Mouse (Mus musculus): ENCODE results near the gene Taar8c. TPM values are rescaled to one million over a fixed set of nuclear protein-coding genes. Genes with fewer than 3 reads are reported as not detected.
"Not testable (repeated sequence)": the region's sequence is repeated elsewhere in the genome, so short reads cannot be mapped to it uniquely, and the experiment has no call there.

Gene Taar8c
- not detected in 2 replicates for polyA plus RNA-seq (2015; fragmentation: Nextera tagmentation; extraction: Ambion mirVana)

- ATAC-seq; H3K36me3 ChIP-seq (ENCODE audit: insufficient read depth, low read length): not testable (repeated sequence)
Observed at GRCm38 (mm10) chr10:24101812-24102211, at the start of gene Taar8c. TSS of gene Taar8c (minus strand) at chr10:24101912.

GRCm38 (mm10) chr10:24150086-24150485 lies 48.4 kb upstream of the Taar8c start:
- 0 out of 2 replicates have a peak, but pooled peaks cover 4% of the 10 kb centered on the region for H3K4me1 ChIP-seq (ENCODE audit: insufficient read depth, low read depth, low read length)
- TF ChIP-seq EP300 (IDR thresholded peaks at IDR 0.05) (no peak), CTCF (IDR thresholded peaks at IDR 0.05) (no peak)
- DNase-seq (ENCODE audit: low spot score): no peak
- H3K9me3 ChIP-seq (ENCODE audit: low read length): no peaks in the 10 kb centered on the region
- no peaks in the 10 kb centered on the region for H3K27me3 ChIP-seq (replicated peaks; ENCODE audit: insufficient read depth, low read length)
- H3K4me3 ChIP-seq (ENCODE audit: low read depth, low read length): peak overlapping the region; percentile 63
- no peak overlapping the region; the same call in 1 of the 2 replicates for H3K9ac ChIP-seq (replicated peaks; ENCODE audit: low read depth)
- no peak for ATAC-seq
- peak overlapping the region; percentile 59 for H3K4me2 ChIP-seq (replicated peaks; ENCODE audit: low read depth, low read length)
- H3K36me3 ChIP-seq (ENCODE audit: insufficient read depth, low read length): no peaks in the 10 kb centered on the region
- H3K27ac ChIP-seq (ENCODE audit: low read length): no peak overlapping the region
- WGBS: 28% methylated on average over 7 of the region's 7 CpGs

More at GRCm38 (mm10) chr10:24101812-24102211, at the start of gene Taar8c:
- not testable (repeated sequence) for H3K27me3 ChIP-seq (replicated peaks; ENCODE audit: insufficient read depth, low read length); H3K4me3 ChIP-seq (ENCODE audit: low read depth, low read length); H3K9me3 ChIP-seq (ENCODE audit: low read length); DNase-seq (ENCODE audit: low spot score); H3K4me1 ChIP-seq (ENCODE audit: insufficient read depth, low read depth, low read length); H3K4me2 ChIP-seq (replicated peaks; ENCODE audit: low read depth, low read length); H3K27ac ChIP-seq (ENCODE audit: low read length); H3K9ac ChIP-seq (replicated peaks; ENCODE audit: low read depth)
- 77% methylated on average over 1 of the region's 3 CpGs for WGBS

- ATAC-seq: peak; percentile 99
- Histone ChIP-seq H3K27me3 (replicated peaks; ENCODE audit: insufficient read depth, low read length) (no peaks in the 10 kb centered on the region), H3K27ac (ENCODE audit: low read length) (peak within 1 kb of the TSS; percentile 80), H3K9me3 (ENCODE audit: low read length) (no peaks in the 10 kb centered on the region), H3K4me1 (ENCODE audit: insufficient read depth, low read depth, low read length) (0 out of 2 replicates have a peak, but pooled peaks cover 4% of the 10 kb centered on the region), H3K4me3 (ENCODE audit: low read depth, low read length) (peak within 1 kb of the TSS; percentile 63), H3K9ac (replicated peaks; ENCODE audit: low read depth) (peak within 1 kb of the TSS; percentile 62), H3K4me2 (replicated peaks; ENCODE audit: low read depth, low read length) (peak within 1 kb of the TSS; percentile 59), H3K36me3 (ENCODE audit: insufficient read depth, low read length) (no peaks in the 10 kb centered on the region)
- WGBS: under 1% methylated on average over 43 of the region's 45 CpGs
- TF ChIP-seq CTCF (IDR thresholded peaks at IDR 0.05) (no peak), EP300 (IDR thresholded peaks at IDR 0.05) (no peak)
- peak; percentile 98 for DNase-seq (ENCODE audit: low spot score)
Observed at GRCm38 (mm10) chr10:24149135-24149781, 47.5 kb upstream of the Taar8c start, which contains the start of gene Stx7. TSS of gene Stx7 (plus strand) at chr10:24149302.

GRCm38 (mm10) chr10:24142735-24143134 lies 41.0 kb upstream of the Taar8c start:
- Histone ChIP-seq H3K36me3 (ENCODE audit: insufficient read depth, low read length) (no peaks in the 10 kb centered on the region), H3K4me3 (ENCODE audit: low read depth, low read length) (no peak overlapping the region), H3K27ac (ENCODE audit: low read length) (no peak overlapping the region), H3K4me1 (ENCODE audit: insufficient read depth, low read depth, low read length) (no peaks in the 10 kb centered on the region), H3K4me2 (replicated peaks; ENCODE audit: low read depth, low read length) (no peak overlapping the region), H3K9me3 (ENCODE audit: low read length) (no peaks in the 10 kb centered on the region), H3K27me3 (replicated peaks; ENCODE audit: insufficient read depth, low read length) (no peaks in the 10 kb centered on the region), H3K9ac (replicated peaks; ENCODE audit: low read depth) (no peak overlapping the region)
- 60% methylated on average over 3 of the region's 3 CpGs for WGBS
- DNase-seq (ENCODE audit: low spot score): no peak
- ATAC-seq: no peak
- TF ChIP-seq CTCF (IDR thresholded peaks at IDR 0.05) (no peak), EP300 (IDR thresholded peaks at IDR 0.05) (no peak)

- H3K9me3 ChIP-seq (ENCODE audit: low read length): no peaks in the 10 kb centered on the region
- DNase-seq (ENCODE audit: low spot score) (peak; percentile 74), ATAC-seq (peak; percentile 61)
- no peaks in the 10 kb centered on the region for H3K27me3 ChIP-seq (replicated peaks; ENCODE audit: insufficient read depth, low read length)
- WGBS: 47% methylated on average over 2 of the region's 2 CpGs
- no peak overlapping the region for H3K27ac ChIP-seq (ENCODE audit: low read length)
- no peaks in the 10 kb centered on the region for H3K36me3 ChIP-seq (ENCODE audit: insufficient read depth, low read length)
- H3K4me1 ChIP-seq (ENCODE audit: insufficient read depth, low read depth, low read length): no peaks in the 10 kb centered on the region
- no peak overlapping the region for H3K4me2 ChIP-seq (replicated peaks; ENCODE audit: low read depth, low read length)
- peak; percentile 26; the same call in 1 of the 2 replicates for TF ChIP-seq EP300 (IDR thresholded peaks at IDR 0.05)
- TF ChIP-seq CTCF (IDR thresholded peaks at IDR 0.05): no peak
- H3K9ac ChIP-seq (replicated peaks; ENCODE audit: low read depth): no peak overlapping the region
- H3K4me3 ChIP-seq (ENCODE audit: low read depth, low read length): no peak overlapping the region
Observed at GRCm38 (mm10) chr10:24138623-24139261, 37.0 kb upstream of the Taar8c start.

- H3K27me3 ChIP-seq (replicated peaks; ENCODE audit: insufficient read depth, low read length): no peaks in the 10 kb centered on the region
- H3K4me2 ChIP-seq (replicated peaks; ENCODE audit: low read depth, low read length): no peak overlapping the region
- H3K9me3 ChIP-seq (ENCODE audit: low read length): no peaks in the 10 kb centered on the region
- H3K9ac ChIP-seq (replicated peaks; ENCODE audit: low read depth): no peak overlapping the region
- 29% methylated on average over 7 of the region's 7 CpGs for WGBS
- no peaks in the 10 kb centered on the region for H3K36me3 ChIP-seq (ENCODE audit: insufficient read depth, low read length)
- peak overlapping the region; percentile 74 for H3K27ac ChIP-seq (ENCODE audit: low read length)
- ATAC-seq (peak; percentile 51; the same call in 1 of the 2 replicates), DNase-seq (ENCODE audit: low spot score) (peak; percentile 49)
- TF ChIP-seq EP300 (IDR thresholded peaks at IDR 0.05): peak; percentile 56
- TF ChIP-seq CTCF (IDR thresholded peaks at IDR 0.05): no peak
- H3K4me3 ChIP-seq (ENCODE audit: low read depth, low read length): no peak overlapping the region
- no peaks in the 10 kb centered on the region; the same call in 1 of the 2 replicates for H3K4me1 ChIP-seq (ENCODE audit: insufficient read depth, low read depth, low read length)
Observed at GRCm38 (mm10) chr10:24134071-24134645, 32.4 kb upstream of the Taar8c start.

Measured in lung, postnatal 0 days (tissue).